Mouse (Mus musculus): Measurements from ENCODE around the gene Ogfrl1.

Ogfrl1 gene

DNA sequence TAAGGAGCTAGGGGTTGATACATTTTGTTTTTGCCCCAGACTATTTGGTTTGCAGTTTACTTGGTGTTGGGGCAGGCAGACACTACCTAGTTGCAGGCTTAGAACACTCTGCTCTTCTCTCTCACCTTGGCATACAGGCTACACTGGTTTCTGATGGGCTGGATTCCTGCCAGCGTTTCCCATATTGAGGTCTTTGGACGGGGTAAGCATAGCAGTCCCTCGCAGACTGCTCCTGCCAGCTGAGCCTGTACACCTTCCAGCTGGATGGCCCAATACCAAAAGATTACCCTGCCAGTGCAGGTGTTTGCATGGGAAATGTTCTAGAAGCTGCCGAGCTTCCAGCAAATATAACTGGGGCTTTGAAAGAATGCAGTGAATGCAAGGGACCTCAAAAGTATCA, 45.8 kb downstream of the Ogfrl1 start:
- DNase-seq (ENCODE audit: low read depth, low spot score), result no peak

DNA sequence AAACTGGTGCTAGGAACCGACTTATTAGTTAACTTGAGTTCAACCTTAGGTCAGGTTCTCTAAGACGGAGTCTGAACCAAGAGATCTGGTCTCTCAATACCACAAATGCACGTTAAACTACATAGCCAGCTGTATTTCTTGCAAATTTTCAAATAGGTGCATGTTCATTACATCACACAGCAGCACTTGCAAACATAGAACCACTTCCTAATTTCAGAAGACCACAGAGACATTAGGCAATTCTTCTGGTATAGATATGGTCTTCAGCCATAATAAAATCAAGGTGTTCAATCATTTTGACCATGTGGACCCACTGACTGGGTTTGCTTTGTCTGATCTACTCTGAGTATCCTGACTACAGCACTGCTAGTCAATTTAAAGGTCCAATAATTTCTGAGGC, 51.9 kb downstream of the Ogfrl1 start:
- DNase-seq (ENCODE audit: low read depth, low spot score), result no peak

GRCm38 (mm10) chr1:23342864-23343263, 54.7 kb downstream of the Ogfrl1 start:
- no peak for DNase-seq (ENCODE audit: low read depth, low spot score)

GRCm38 (mm10) chr1:23342224-23342623, 55.3 kb downstream of the Ogfrl1 start:
- no peak for DNase-seq (ENCODE audit: low read depth, low spot score)

DNA sequence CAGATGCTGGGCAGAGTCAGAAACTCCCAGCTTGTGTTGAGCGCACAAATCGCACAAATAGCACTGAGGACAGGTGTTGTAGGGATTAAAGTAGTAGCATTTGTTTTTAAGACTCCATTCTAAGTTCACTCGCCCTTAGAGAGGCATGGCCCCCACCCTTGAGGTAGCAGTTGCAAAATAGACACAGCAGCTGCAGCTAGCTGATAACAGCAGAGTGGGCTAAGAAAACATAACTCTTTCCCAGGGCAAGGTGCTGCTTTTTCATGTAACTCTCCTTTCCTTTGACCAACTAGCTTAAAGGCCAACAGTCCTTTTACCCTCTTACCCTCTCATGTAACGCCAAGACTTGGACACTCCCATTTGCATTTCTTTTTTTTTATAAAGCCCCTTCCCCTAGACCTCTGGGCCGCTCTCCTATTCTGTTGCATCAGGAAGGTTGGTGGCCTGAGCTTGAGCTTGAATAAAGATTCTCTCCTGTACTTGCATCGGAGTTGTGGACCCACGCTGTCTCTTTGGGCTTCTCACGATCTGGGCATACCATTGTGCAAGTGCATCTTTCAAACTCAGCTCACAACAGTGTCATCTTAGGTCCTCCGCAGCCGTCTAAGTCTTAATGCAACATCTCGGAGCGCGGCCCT, 61.7 kb downstream of the Ogfrl1 start:
- DNase-seq (ENCODE audit: low read depth, low spot score), result no peak

- no peak for DNase-seq (ENCODE audit: low read depth, low spot score)
Measured at GRCm38 (mm10) chr1:23335050-23335449, 62.5 kb downstream of the Ogfrl1 start.

GRCm38 (mm10) chr1:23332192-23332591, 65.4 kb downstream of the Ogfrl1 start:
- no peak for DNase-seq (ENCODE audit: low read depth, low spot score)

- no peak for DNase-seq (ENCODE audit: low read depth, low spot score)
Measured at GRCm38 (mm10) chr1:23325160-23325559, 72.4 kb downstream of the Ogfrl1 start.

GRCm38 (mm10) chr1:23324226-23324625, 73.3 kb downstream of the Ogfrl1 start:
- DNase-seq (ENCODE audit: low read depth, low spot score), result peak; percentile 61

DNA sequence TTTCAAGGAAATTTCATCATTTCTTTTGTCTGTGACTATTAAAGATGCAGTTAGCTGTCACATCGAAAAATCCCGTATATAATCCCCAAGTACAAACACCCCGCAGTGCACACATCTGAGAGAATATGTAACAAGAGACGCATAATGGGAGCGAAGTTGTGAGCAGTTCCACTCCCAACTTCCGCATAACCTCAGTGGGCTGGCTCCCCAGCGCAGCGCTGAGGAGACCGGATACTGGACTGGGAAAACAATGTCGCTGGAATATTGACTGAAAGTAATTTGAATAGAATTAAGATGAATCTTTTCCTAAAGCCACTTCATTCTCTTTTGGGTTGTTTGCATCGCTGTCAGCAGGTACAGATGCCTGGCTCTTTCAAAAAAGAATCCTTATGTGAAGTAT, 74.3 kb downstream of the Ogfrl1 start:
- no peak for DNase-seq (ENCODE audit: low read depth, low spot score)

GRCm38 (mm10) chr1:23322208-23322607, 75.4 kb downstream of the Ogfrl1 start:
- no peak for DNase-seq (ENCODE audit: low read depth, low spot score)

GRCm38 (mm10) chr1:23321331-23321851, 76.2 kb downstream of the Ogfrl1 start:
- peak; percentile 6 for DNase-seq (ENCODE audit: low read depth, low spot score)

DNA sequence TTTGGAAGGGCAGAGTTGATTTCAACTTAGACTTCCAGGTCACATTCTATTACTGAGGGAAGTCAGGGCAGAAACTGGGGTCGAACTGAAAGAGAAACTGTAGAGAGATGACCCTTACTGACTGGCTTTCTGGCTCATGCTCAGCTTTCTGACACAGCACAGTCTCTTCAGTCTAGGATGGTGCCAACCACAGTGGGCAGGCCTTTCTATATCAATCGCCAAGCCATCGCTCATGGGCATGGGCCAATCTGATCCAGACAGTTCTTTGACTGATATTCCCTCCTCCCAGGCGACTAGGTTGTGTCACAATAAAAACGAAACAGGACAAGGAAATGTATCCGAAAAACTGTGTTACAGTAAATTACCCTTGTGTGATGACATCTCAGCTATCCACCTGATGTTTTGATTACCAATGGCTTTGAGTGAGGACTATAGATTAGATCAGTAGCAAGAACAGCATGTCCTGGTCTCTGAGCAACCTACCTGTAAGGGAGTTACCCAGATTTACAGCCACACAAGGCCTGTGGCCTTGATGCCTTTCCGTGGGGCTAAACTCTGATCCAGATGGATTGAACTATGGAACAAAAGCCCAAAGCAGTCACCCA, 76.9 kb downstream of the Ogfrl1 start:
- no peak for DNase-seq (ENCODE audit: low read depth, low spot score)

All from telencephalon, adult 2 months (tissue).